Mouse (Mus musculus) forebrain, embryonic 14.5 days (tissue): ENCODE data around the gene Anks4b. TPM values are rescaled to one million over a fixed set of nuclear protein-coding genes. Genes with fewer than 3 reads are reported as not detected.

Experiments
- ATAC-seq: fragments of 200-750 bp; cut with Nextera tagmentation; 2 replicates; pipeline ENCODE4 v1.8.0; 2017; ENCODE audit warnings: mild to moderate bottlenecking, moderate library complexity
- DNase-seq: peaks from one replicate; pipeline ENCODE4 v3.0.0-alpha.2; 2015; ENCODE audit warnings: low spot score
- H3K27ac ChIP-seq: fragments of 300-500 bp; sonication (generic); 2 replicates; pipeline ENCODE4 v1.5.1; 2014; ENCODE audit warnings: low read depth, mild to moderate bottlenecking, control low read depth, low read length, moderate library complexity
- H3K27me3 ChIP-seq: fragments of 300-500 bp; sonication (generic); replicated peaks from 2 replicates; pipeline ENCODE4 v1.6.1; 2014; ENCODE audit warnings: low read length, control low read depth, mixed read lengths; ENCODE audit not compliant: control insufficient read depth, insufficient read depth
- H3K36me3 ChIP-seq: fragments of 300-500 bp; sonication (generic); 2 replicates; pipeline ENCODE4 v1.6.1; 2014; ENCODE audit warnings: low read length, control low read depth; ENCODE audit not compliant: control insufficient read depth, insufficient read depth
- H3K4me1 ChIP-seq: fragments of 300-500 bp; sonication (generic); 2 replicates; pipeline ENCODE4 v1.6.1; 2014; ENCODE audit warnings: antibody characterized with exemption, low read length, control low read depth; ENCODE audit not compliant: control insufficient read depth, insufficient read depth
- H3K4me2 ChIP-seq: fragments of 300-500 bp; sonication (generic); 2 replicates; pipeline ENCODE4 v1.6.1; 2014; ENCODE audit warnings: mild to moderate bottlenecking, control low read depth, low read length
- H3K4me3 ChIP-seq: fragments of 300-500 bp; sonication (generic); 2 replicates; pipeline ENCODE4 v1.5.1; 2014; ENCODE audit warnings: low read depth, low read length, control low read depth
- H3K9ac ChIP-seq: fragments of 300-500 bp; sonication (generic); 2 replicates; pipeline ENCODE4 v1.6.1; 2014; ENCODE audit warnings: mild to moderate bottlenecking, low read length, control low read depth, moderate library complexity
- H3K9me3 ChIP-seq: fragments of 300-500 bp; sonication (generic); replicated peaks from 2 replicates; pipeline ENCODE4 v1.6.1; 2016; ENCODE audit warnings: low read length, control low read depth, mixed read lengths; ENCODE audit not compliant: control insufficient read depth
- WGBS: fragments of 180-500 bp; shearing (Covaris S2); extraction: QIAGEN DNeasy Blood & Tissue Kit; methylation state at CpG from one replicate; pipeline ENCODE4 v1.1.7; 2014; 5-methylcytosine and 5-hydroxymethylcytosine counted together
- polyA plus RNA-seq: library from polyadenylated mRNA; unstranded; fragments of >200 nt; fragmentation: Nextera tagmentation; extraction: Ambion mirVana; gene quantifications from 2 replicates; pipeline ENCODE4 v1.2.1, GENCODE M21; 2014

The Anks4b gene
- polyA plus RNA-seq: not detected in 2 replicates

DNA sequence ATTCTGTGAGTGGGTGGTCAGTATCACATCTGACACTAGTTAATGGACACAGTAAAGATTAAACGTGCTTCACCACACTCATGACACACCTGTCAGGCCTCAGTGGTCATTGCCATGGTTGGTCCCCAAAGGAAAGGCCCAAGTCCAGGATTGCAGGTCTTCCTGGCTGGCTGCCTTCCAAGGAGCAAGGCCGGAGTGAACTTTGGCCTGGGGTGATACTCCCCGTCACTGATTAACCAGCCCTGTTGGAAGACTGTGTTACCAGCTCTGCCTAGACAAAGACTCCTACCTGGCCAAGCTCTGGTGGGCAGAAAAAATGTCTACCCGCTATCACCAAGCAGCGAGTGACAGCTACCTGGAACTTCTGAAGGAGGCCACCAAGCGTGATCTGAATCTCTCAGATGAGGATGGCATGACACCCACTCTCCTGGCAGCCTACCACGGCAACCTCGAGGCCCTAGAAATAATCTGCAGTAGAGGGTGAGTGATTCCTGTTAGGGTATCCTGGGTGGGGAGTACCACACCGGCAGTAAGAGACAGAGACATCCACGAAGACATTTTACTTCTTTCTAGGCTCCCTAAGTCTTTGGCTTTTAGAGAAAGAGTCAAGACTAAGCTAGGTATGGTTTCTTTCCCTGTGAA, at the start of gene Anks4b:
Gene Anks4b, plus strand, starts transcription at position 256 of the 642 bp plus-strand sequence.
- Histone ChIP-seq H3K4me2 (no peak within 1 kb of the TSS), H3K36me3 (no peaks in the 10 kb centered on the region), H3K4me3 (no peak within 1 kb of the TSS), H3K9me3 (no peaks in the 10 kb centered on the region), H3K27ac (no peak within 1 kb of the TSS), H3K9ac (no peak within 1 kb of the TSS), H3K4me1 (no peaks in the 10 kb centered on the region), H3K27me3 (no peaks in the 10 kb centered on the region)
- DNase-seq (no peak), ATAC-seq (no peak)
- 83% methylated on average over 10 of the region's 10 CpGs for WGBS

GRCm38 (mm10) chr7:120124844-120125243, 48.8 kb upstream of the Anks4b start:
- no peak overlapping the region for H3K9ac ChIP-seq
- no peaks in the 10 kb centered on the region for H3K9me3 ChIP-seq
- no peaks in the 10 kb centered on the region for H3K27me3 ChIP-seq
- no peaks in the 10 kb centered on the region for H3K36me3 ChIP-seq
- H3K4me3 ChIP-seq: no peak overlapping the region
- WGBS: 0% methylated on average over 3 of the region's 3 CpGs
- peak; percentile 86 for DNase-seq
- no peak overlapping the region for H3K27ac ChIP-seq
- H3K4me1 ChIP-seq: no peaks in the 10 kb centered on the region
- H3K4me2 ChIP-seq: no peak overlapping the region
- peak; percentile 87 for ATAC-seq

DNA sequence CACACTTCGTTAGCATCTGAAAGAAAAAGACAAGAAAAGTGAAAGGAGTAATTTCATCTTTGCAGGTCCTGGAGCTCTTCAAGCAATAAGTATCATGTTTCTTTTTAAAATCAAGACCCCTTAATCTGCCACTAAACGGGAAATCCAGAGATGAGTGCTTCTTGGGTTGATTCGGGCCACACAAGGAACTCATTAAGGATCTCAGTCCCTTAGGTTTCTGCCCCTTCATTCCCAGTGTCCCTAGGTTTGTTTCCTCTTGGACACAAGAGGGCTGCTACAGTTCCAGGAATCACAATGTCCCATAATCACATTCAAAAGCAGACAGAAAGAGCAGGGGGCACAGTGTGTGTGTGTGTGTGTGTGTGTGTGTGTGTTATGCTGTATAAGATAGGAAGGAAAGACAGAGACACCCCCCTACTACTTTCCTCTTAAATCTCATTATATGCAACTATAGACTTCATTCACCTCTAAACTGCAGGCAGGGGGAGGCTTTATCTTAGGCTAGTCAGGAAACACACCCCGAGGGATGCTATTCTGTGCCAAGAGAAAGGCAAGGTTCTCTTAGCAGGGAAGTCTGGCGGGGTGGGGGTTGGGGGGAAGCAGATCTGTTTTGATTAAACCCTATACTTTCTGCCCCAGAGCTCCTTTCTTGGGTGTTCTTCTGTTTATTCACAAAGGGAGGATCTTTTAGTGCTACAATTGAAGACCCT, 46.5 kb upstream of the Anks4b start:
- Histone ChIP-seq H3K9me3 (no peaks in the 10 kb centered on the region), H3K4me3 (no peak overlapping the region), H3K4me2 (no peak overlapping the region), H3K4me1 (no peaks in the 10 kb centered on the region), H3K9ac (no peak overlapping the region), H3K27me3 (no peaks in the 10 kb centered on the region), H3K27ac (no peak overlapping the region), H3K36me3 (no peaks in the 10 kb centered on the region)
- 6% methylated on average over 5 of the region's 5 CpGs for WGBS
- ATAC-seq (no peak), DNase-seq (no peak)

- no peaks in the 10 kb centered on the region for H3K9me3 ChIP-seq
- no peak overlapping the region for H3K4me3 ChIP-seq
- H3K9ac ChIP-seq: no peak overlapping the region
- H3K4me1 ChIP-seq: no peaks in the 10 kb centered on the region
- no peak overlapping the region for H3K27ac ChIP-seq
- no peaks in the 10 kb centered on the region for H3K36me3 ChIP-seq
- 45% methylated on average over 4 of the region's 4 CpGs for WGBS
- H3K4me2 ChIP-seq: no peak overlapping the region
- DNase-seq: no peak
- no peaks in the 10 kb centered on the region for H3K27me3 ChIP-seq
- ATAC-seq: no peak
Observed at GRCm38 (mm10) chr7:120127686-120128059, 46.0 kb upstream of the Anks4b start.

GRCm38 (mm10) chr7:120128951-120129350, 44.7 kb upstream of the Anks4b start:
- DNase-seq (no peak), ATAC-seq (no peak)
- Histone ChIP-seq H3K4me3 (no peak overlapping the region), H3K9ac (no peak overlapping the region), H3K9me3 (no peaks in the 10 kb centered on the region), H3K4me1 (no peaks in the 10 kb centered on the region), H3K4me2 (no peak overlapping the region), H3K27ac (no peak overlapping the region), H3K36me3 (no peaks in the 10 kb centered on the region), H3K27me3 (no peaks in the 10 kb centered on the region)
- 49% methylated on average over 4 of the region's 4 CpGs for WGBS

DNA sequence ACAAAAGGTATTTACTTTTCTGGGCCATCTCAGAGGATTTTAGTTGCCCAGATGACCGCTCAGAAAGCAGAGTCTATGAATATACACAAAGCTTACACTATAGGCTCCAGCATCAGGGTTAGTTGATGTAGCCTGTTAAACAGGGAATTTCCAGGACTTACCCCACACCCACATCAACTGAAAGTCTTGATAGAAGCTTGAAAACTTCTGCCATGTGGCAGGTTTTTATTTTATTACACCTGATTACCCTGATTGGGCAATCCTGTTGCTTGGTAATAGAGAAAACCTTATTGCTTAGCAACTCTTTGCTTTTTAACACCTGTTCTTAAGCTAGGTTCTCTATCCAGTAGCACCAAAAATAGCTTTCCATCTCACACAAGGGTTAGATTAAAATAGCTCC, 30.9 kb upstream of the Anks4b start:
- no peaks in the 10 kb centered on the region for H3K36me3 ChIP-seq
- WGBS: 87% methylated on average over 1 of the region's 1 CpGs
- no peak overlapping the region for H3K9ac ChIP-seq
- H3K27me3 ChIP-seq: no peaks in the 10 kb centered on the region
- no peak overlapping the region for H3K4me2 ChIP-seq
- DNase-seq (no peak), ATAC-seq (no peak)
- no peak overlapping the region for H3K27ac ChIP-seq
- no peaks in the 10 kb centered on the region for H3K4me1 ChIP-seq
- no peaks in the 10 kb centered on the region for H3K9me3 ChIP-seq
- H3K4me3 ChIP-seq: no peak overlapping the region

DNA sequence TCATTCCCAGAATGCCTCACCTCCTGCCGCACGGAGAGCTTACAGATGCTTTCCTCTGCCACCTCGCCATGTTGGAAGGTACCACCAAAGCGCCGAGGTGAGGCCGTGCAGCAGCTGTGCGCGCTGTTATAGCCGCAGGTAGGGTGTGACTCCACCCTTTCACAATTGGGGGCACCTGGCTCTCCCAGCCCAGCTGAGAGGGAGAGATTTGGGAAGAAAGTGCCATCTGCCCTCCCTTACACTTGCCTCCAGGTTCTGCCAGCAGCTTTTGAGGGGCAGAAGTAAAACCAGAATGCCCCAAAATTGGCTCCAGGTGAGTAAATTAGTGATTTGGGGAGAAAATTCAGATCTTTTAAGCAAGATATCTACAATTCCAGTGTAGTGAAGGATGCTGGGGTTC, 28.5 kb upstream of the Anks4b start, which contains the start of gene Zp2:
Gene Zp2, minus strand, starts transcription at position 101 of the 400 bp plus-strand sequence.
- H3K4me1 ChIP-seq: no peaks in the 10 kb centered on the region
- no peaks in the 10 kb centered on the region for H3K36me3 ChIP-seq
- WGBS: 86% methylated on average over 9 of the region's 9 CpGs
- no peaks in the 10 kb centered on the region for H3K9me3 ChIP-seq
- H3K4me3 ChIP-seq: no peak within 1 kb of the TSS
- H3K27me3 ChIP-seq: no peaks in the 10 kb centered on the region
- DNase-seq: no peak
- no peak within 1 kb of the TSS for H3K27ac ChIP-seq
- no peak for ATAC-seq
- no peak within 1 kb of the TSS for H3K9ac ChIP-seq
- H3K4me2 ChIP-seq: no peak within 1 kb of the TSS

DNA sequence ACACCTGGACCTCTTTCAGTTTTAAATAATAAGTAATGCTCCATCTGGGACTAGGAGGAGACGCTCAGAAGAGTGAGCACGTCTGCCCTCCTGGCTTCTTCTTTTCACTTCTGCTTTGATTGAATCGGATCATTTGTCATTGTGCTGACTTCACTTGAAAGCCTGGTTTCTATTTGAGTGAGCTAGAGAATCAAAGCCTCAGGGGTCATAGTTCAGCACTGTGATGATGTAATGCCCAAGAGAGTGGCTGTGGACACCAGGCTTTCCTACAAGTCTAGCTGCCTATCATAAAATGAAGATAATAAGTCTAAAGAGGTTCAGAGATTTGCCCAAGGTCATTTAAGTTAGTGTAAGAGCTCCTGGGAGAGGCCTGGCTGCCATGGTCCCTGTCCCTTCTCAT, 23.4 kb upstream of the Anks4b start:
- DNase-seq: no peak
- H3K9ac ChIP-seq: no peak overlapping the region
- no peak overlapping the region for H3K4me3 ChIP-seq
- no peak for ATAC-seq
- H3K9me3 ChIP-seq: no peaks in the 10 kb centered on the region
- 29% methylated on average over 3 of the region's 3 CpGs for WGBS
- H3K27me3 ChIP-seq: peaks cover 9% of the 10 kb centered on the region
- H3K36me3 ChIP-seq: no peaks in the 10 kb centered on the region
- no peaks in the 10 kb centered on the region for H3K4me1 ChIP-seq
- H3K4me2 ChIP-seq: no peak overlapping the region
- no peak overlapping the region for H3K27ac ChIP-seq

- WGBS: 82% methylated on average over 2 of the region's 2 CpGs
- Histone ChIP-seq H3K4me1 (no peaks in the 10 kb centered on the region), H3K27ac (no peak overlapping the region), H3K9ac (no peak overlapping the region), H3K4me2 (no peak overlapping the region), H3K36me3 (no peaks in the 10 kb centered on the region), H3K27me3 (peaks cover 14% of the 10 kb centered on the region), H3K9me3 (no peaks in the 10 kb centered on the region), H3K4me3 (no peak overlapping the region)
- no peak for DNase-seq
- no peak for ATAC-seq
Observed at GRCm38 (mm10) chr7:120150898-120151297, 22.8 kb upstream of the Anks4b start.
